Mouse (Mus musculus): Measurements from ENCODE around the gene Ddx31.

DNA sequence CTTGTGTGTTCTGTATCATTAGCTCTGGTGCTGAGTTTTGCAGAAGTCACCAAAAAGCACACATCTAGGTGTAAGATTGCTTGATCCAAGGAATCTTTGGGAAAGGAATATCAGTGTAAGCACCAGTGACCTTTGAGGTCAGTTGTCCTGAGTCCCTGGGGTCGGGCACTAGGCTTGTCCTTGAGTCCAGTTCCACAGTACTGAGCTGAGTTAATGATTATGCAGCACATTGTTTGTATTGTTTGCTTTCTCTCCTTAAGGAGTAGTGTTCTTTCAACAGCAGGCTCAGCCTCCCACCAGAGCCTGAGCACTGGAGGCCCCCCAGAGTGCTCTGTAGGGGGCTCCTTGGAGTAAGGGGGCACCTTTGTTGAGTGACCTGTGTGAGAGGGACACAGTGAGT, 52.6 kb downstream of the Ddx31 start:
- TF ChIP-seq GATA1 (IDR thresholded peaks at IDR 0.05; ENCODE audit: borderline replicate concordance, low read length): no peak
- no peak for TF ChIP-seq FLI1 (IDR thresholded peaks at IDR 0.05; ENCODE audit: low read length)
